Comparison of ENCODE assay signal across 8 mouse cellular contexts in the genomic region with DNA sequence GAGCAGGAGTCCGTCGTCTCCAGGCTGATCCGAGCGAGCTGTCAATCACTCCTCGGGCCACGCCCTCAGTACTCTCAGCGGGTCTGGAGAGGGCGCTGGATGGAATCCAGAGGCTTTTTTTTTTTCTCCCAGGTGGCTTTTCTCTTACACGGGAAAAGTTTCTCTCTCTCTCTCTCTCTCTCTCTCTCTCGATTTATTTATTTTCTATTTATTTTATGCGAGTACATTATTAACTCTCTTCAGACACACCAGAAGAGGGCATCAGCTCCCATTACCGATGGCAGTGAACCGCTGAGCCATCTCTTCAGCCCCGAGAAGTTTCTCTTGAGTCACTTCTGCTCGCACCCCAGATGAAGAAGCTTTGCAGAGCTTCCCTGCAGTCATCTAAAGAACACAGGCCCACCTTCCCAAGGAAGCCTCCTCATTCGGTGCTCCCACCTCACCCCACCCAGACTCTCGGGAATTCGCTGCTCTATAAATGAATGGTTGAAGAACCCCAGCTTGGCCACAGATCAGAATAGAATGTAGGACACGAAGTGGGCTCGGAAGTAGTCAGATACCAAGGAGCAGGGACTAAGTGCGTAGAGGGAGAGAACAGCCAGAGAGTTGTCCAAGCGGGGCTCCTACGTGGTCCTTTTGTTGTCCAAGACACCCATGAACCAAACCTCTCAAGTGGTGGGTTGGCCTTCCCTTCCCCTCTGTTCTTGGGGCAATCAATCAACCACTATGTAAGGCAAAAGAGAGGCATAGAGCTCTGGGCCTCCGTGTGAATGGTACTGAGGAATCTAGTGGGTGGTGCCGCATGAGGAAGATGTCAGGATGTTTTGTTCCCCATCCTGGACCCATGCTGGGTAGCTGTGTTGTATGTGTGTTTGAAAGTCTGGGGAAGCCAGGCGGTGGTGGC. TPM values are rescaled to one million over a fixed set of nuclear protein-coding genes. Genes with fewer than 3 reads are reported as not detected.
DNase-seq lines count a peak whose midpoint lies in the region; ATAC-seq and TF ChIP-seq lines count a peak whose summit lies in the region.

Gene Zbtb45, minus strand, starts transcription at position 30 of the 904 bp plus-strand sequence.

- H3K9ac ChIP-seq in embryonic facial prominence, embryonic 13.5 days, result peak within 1 kb of the TSS; percentile 87
- peak within 1 kb of the TSS; percentile 74 for H3K9ac ChIP-seq in intestine, embryonic 14.5 days (ENCODE audit: low read length)

- H3K4me1 ChIP-seq in embryonic facial prominence, embryonic 13.5 days, result peaks cover 22% of the 10 kb centered on the region
- H3K4me1 ChIP-seq in intestine, embryonic 14.5 days (replicated peaks; ENCODE audit: control insufficient read depth, insufficient read depth, low read length), result peaks cover 4% of the 10 kb centered on the region; the same call in 1 of the 2 replicates
- peaks cover 34% of the 10 kb centered on the region for H3K4me1 ChIP-seq in midbrain, embryonic 10.5 days

- peaks cover 28% of the 10 kb centered on the region for H3K36me3 ChIP-seq in embryonic facial prominence, embryonic 13.5 days
- H3K36me3 ChIP-seq in intestine, embryonic 14.5 days (ENCODE audit: control insufficient read depth, insufficient read depth, low read length), result peaks cover 22% of the 10 kb centered on the region
- H3K36me3 ChIP-seq in midbrain, embryonic 10.5 days, result peaks cover 28% of the 10 kb centered on the region

- H3K27ac ChIP-seq in left cerebral cortex, adult 2 months, result peak within 1 kb of the TSS; percentile 99
- peak within 1 kb of the TSS; percentile 97 for H3K27ac ChIP-seq in embryonic facial prominence, embryonic 13.5 days
- H3K27ac ChIP-seq in intestine, embryonic 14.5 days (ENCODE audit: low read depth), result peak within 1 kb of the TSS; percentile 93
- peak within 1 kb of the TSS; percentile 97 for H3K27ac ChIP-seq in midbrain, embryonic 10.5 days (replicated peaks)

- intact Hi-C loops in left cerebral cortex, adult 2 months (cut with DNase I), result no loop called here
- intact Hi-C loops in gastrocnemius, postnatal 36 days (cut with DNase I), result no loop called here

- H3K27me3 ChIP-seq in embryonic facial prominence, embryonic 13.5 days, result peaks cover 8% of the 10 kb centered on the region; the same call in 1 of the 2 replicates
- no peaks in the 10 kb centered on the region for H3K27me3 ChIP-seq in intestine, embryonic 14.5 days (replicated peaks; ENCODE audit: control insufficient read depth, insufficient read depth, low read length)
- peaks cover 22% of the 10 kb centered on the region for H3K27me3 ChIP-seq in midbrain, embryonic 10.5 days (ENCODE audit: low read depth, poor library complexity, severe bottlenecking)

- no peak for DNase-seq in left cerebral cortex, adult 2 months (ENCODE audit: extremely low spot score in 1 of 2, low spot score in 2 of 2)
- no peak for DNase-seq in left cerebral cortex, adult 11 months (ENCODE audit: low spot score)
- no peak for DNase-seq in adrenal gland, adult 18-20 months (ENCODE audit: low spot score in 2 of 2)
- peak; percentile 68 for DNase-seq in intestine, embryonic 14.5 days (ENCODE audit: low spot score)
- DNase-seq in midbrain, embryonic 10.5 days (ENCODE audit: low spot score), result peak; percentile 41
- no peak for DNase-seq in spleen, adult 12 weeks (ENCODE audit: low spot score)
- no peak for DNase-seq in gastrocnemius, postnatal 36 days

- no peak for ATAC-seq in embryonic facial prominence, embryonic 13.5 days (ENCODE audit: insufficient number of reproducible peaks, insufficient read depth, low FRiP score, low TSS enrichment, low read depth)
- no peak; the same call in 1 of the 2 replicates for ATAC-seq in intestine, embryonic 14.5 days (replicated peaks; ENCODE audit: low FRiP score, low TSS enrichment, low read depth)

- no peak for TF ChIP-seq CTCF in left cerebral cortex, adult 2 months (IDR thresholded peaks at IDR 0.05)

- H3K4me3 ChIP-seq in left cerebral cortex, adult 2 months, result peak within 1 kb of the TSS; percentile 83
- peak within 1 kb of the TSS; percentile 66 for H3K4me3 ChIP-seq in embryonic facial prominence, embryonic 13.5 days
- peak within 1 kb of the TSS; percentile 55 for H3K4me3 ChIP-seq in intestine, embryonic 14.5 days (ENCODE audit: low read depth, low read length)
- peak within 1 kb of the TSS; percentile 74 for H3K4me3 ChIP-seq in midbrain, embryonic 10.5 days

- 21% methylated on average over 26 of the region's 26 CpGs for WGBS in embryonic facial prominence, embryonic 13.5 days
- 12% methylated on average over 26 of the region's 26 CpGs for WGBS in intestine, embryonic 14.5 days
- WGBS in midbrain, embryonic 10.5 days, result 17% methylated on average over 26 of the region's 26 CpGs

- peak within 1 kb of the TSS; percentile 75 for H3K4me2 ChIP-seq in embryonic facial prominence, embryonic 13.5 days
- peak within 1 kb of the TSS; percentile 75 for H3K4me2 ChIP-seq in intestine, embryonic 14.5 days (ENCODE audit: low read length)

- H3K9me3 ChIP-seq in embryonic facial prominence, embryonic 13.5 days, result no peaks in the 10 kb centered on the region
- no peaks in the 10 kb centered on the region for H3K9me3 ChIP-seq in intestine, embryonic 14.5 days (ENCODE audit: control insufficient read depth, low read length)
- H3K9me3 ChIP-seq in midbrain, embryonic 10.5 days (replicated peaks), result no peaks in the 10 kb centered on the region

RNA-seq across cellular contexts. Expression of gene Zbtb45, which starts in this region (rescaled TPM):
- total RNA-seq in left cerebral cortex, adult 2 months (2021), result 10 to 100 TPM; 34.0 to 35.8 TPM
- 10 to 100 TPM; 12.1 to 12.5 TPM for total RNA-seq in adrenal gland, adult 18-20 months (2021)
- polyA plus RNA-seq in embryonic facial prominence, embryonic 13.5 days (2015; fragmentation: Nextera tagmentation; extraction: Ambion mirVana), result 27.1 and 27.2 TPM in 2 replicates
- polyA plus RNA-seq in intestine, embryonic 14.5 days (2014; fragmentation: Nextera tagmentation; extraction: Ambion mirVana), result 23.7 and 26.9 TPM in 2 replicates
- polyA plus RNA-seq in midbrain, embryonic 10.5 days (2016; fragmentation: Nextera tagmentation; extraction: Ambion mirVana), result 32.7 and 36.4 TPM in 2 replicates
- 1 to 10 TPM; 3.9 to 4.0 TPM for total RNA-seq in gastrocnemius, postnatal 36 days (2021)

Comparison
In these comparisons a context has a peak if more than half of its experiments do, and no peak if none do; other contexts are left out.
1. DNase-seq: peak in intestine, embryonic 14.5 days (single experiment) and midbrain, embryonic 10.5 days (single experiment); none in left cerebral cortex, adult 2 months (0 of 2), left cerebral cortex, adult 11 months (single experiment), adrenal gland, adult 18-20 months (0 of 2), spleen, adult 12 weeks (single experiment) and gastrocnemius, postnatal 36 days (0 of 2).
2. Peak in every context shown above with its lines, with median percentiles within 50 percentile points of each other: H3K27ac ChIP-seq and H3K4me3 ChIP-seq.